Comparison of ENCODE assay signal across 9 mouse cellular contexts in genomic region chr11:101617849-101618248, GRCm38 (mm10). TPM values are rescaled to one million over a fixed set of nuclear protein-coding genes. Genes with fewer than 3 reads are reported as not detected.
DNase-seq lines count a peak whose midpoint lies in the region; ATAC-seq and TF ChIP-seq lines count a peak whose summit lies in the region.
"Had no signal": no experiment of that assay in that cellular context is flagged by ENCODE, and none has a peak within 500 bp of the region (broad histone marks: within the 10 kb centered on the region; RNA-seq: fewer than 3 reads in every experiment).

No protein-coding gene starts in this region.

- DNase-seq in heart, adult 9 months (ENCODE audit: low spot score in 2 of 2), result no peak
- DNase-seq in ES-E14 (ENCODE audit: low read depth, low spot score), result peak; percentile 83
- peak; percentile 65 for DNase-seq in kidney, postnatal 10 days
- DNase-seq in mesoderm, embryonic 11.5 days (ENCODE audit: low read depth, low spot score), result peak; percentile 76
- DNase-seq in thymus, postnatal 10 days (ENCODE audit: low spot score in 2 of 2), result peak; percentile 11 to 37
- DNase-seq in layer of hippocampus, adult 8-10 months (ENCODE audit: low spot score in 2 of 2), result no peak

- H3K4me1 ChIP-seq in heart, embryonic 12.5 days (replicated peaks), result peaks cover 21% of the 10 kb centered on the region
- H3K4me1 ChIP-seq in ES-E14 (ENCODE audit: control insufficient read depth in 2 of 2, insufficient read depth in 2 of 2, low read length in 2 of 2, poor library complexity in 1 of 2), result peaks cover 4 to 17% of the 10 kb centered on the region in 2 experiments; a peak in 3 of 4 replicates
- H3K4me1 ChIP-seq in embryonic facial prominence, embryonic 12.5 days, result peaks cover 9% of the 10 kb centered on the region

- no peak for ATAC-seq in heart, embryonic 12.5 days (ENCODE audit: insufficient number of reproducible peaks, low FRiP score)
- ATAC-seq in embryonic facial prominence, embryonic 12.5 days (ENCODE audit: insufficient number of reproducible peaks, insufficient read depth, low FRiP score, low TSS enrichment), result no peak

- H3K9me3 ChIP-seq in heart, embryonic 12.5 days (replicated peaks), result no peaks in the 10 kb centered on the region
- 0 out of 2 replicates have a peak, but pooled peaks cover 5% of the 10 kb centered on the region for H3K9me3 ChIP-seq in ES-E14 (ENCODE audit: control insufficient read depth, insufficient read depth, low read depth, low read length)
- H3K9me3 ChIP-seq in embryonic facial prominence, embryonic 12.5 days, result no peaks in the 10 kb centered on the region

- 13% methylated on average over 8 of the region's 8 CpGs for WGBS in heart, embryonic 12.5 days
- 7% methylated on average over 8 of the region's 8 CpGs for WGBS in embryonic facial prominence, embryonic 12.5 days

- H3K27me3 ChIP-seq in heart, embryonic 12.5 days (replicated peaks), result 0 out of 2 replicates have a peak, but pooled peaks cover 6% of the 10 kb centered on the region
- no peaks in the 10 kb centered on the region for H3K27me3 ChIP-seq in embryonic facial prominence, embryonic 12.5 days

- no peak overlapping the region for H3K9ac ChIP-seq in heart, embryonic 12.5 days
- H3K9ac ChIP-seq in ES-E14 (ENCODE audit: insufficient read depth, low read depth, low read length, poor library complexity, severe bottlenecking), result no peak overlapping the region
- H3K9ac ChIP-seq in embryonic facial prominence, embryonic 12.5 days, result no peak overlapping the region

- no peaks in the 10 kb centered on the region for H3K36me3 ChIP-seq in heart, embryonic 12.5 days
- H3K36me3 ChIP-seq in ES-E14 (ENCODE audit: control insufficient read depth, insufficient read depth, low read length, poor library complexity, severe bottlenecking), result peaks cover under 1% of the 10 kb centered on the region; the same call in 1 of the 2 replicates
- H3K36me3 ChIP-seq in embryonic facial prominence, embryonic 12.5 days, result no peaks in the 10 kb centered on the region

- no peak overlapping the region for H3K27ac ChIP-seq in heart, embryonic 12.5 days (ENCODE audit: poor library complexity, severe bottlenecking)
- H3K27ac ChIP-seq in ES-E14 (ENCODE audit: insufficient read depth, low read depth, low read length, poor library complexity, severe bottlenecking), result no peak overlapping the region; the same call in 1 of the 2 replicates
- H3K27ac ChIP-seq in embryonic facial prominence, embryonic 12.5 days, result no peak overlapping the region

- in situ Hi-C loops in ES-E14 (cut with MboI; ENCODE audit: low sequenced_read_pairs in 2 of 2, unreplicated experiment in 2 of 2), result no loop called here

- peak overlapping the region; percentile 11 for H3K4me2 ChIP-seq in heart, embryonic 12.5 days
- peak overlapping the region; percentile 34 for H3K4me2 ChIP-seq in embryonic facial prominence, embryonic 12.5 days (replicated peaks)

- H3K4me3 ChIP-seq in heart, embryonic 12.5 days, result no peak overlapping the region
- no peak overlapping the region for H3K4me3 ChIP-seq in ES-E14 (ENCODE audit: insufficient read depth in 1 of 2, low read depth in 1 of 2, low read length in 2 of 2, poor library complexity in 1 of 2, severe bottlenecking in 1 of 2)
- H3K4me3 ChIP-seq in embryonic facial prominence, embryonic 12.5 days, result 0 out of 2 replicates have a peak overlapping the region, but pooled peaks have one; percentile 3

TF ChIP-seq in ES-E14, 5 proteins besides CTCF, POLR2A, EP300 and RAD21:
- TF ChIP-seq HCFC1 (IDR thresholded peaks at IDR 0.05; ENCODE audit: borderline replicate concordance, insufficient read depth, low read length), result no peak
- no peak for TF ChIP-seq ZC3H11A (IDR thresholded peaks at IDR 0.05; ENCODE audit: borderline replicate concordance, low read depth, low read length)
- TF ChIP-seq CHD2 (IDR thresholded peaks at IDR 0.05; ENCODE audit: low read depth, low read length), result no peak
- no peak for TF ChIP-seq MAFK (IDR thresholded peaks at IDR 0.05; ENCODE audit: insufficient read depth, low read depth, low read length)
- TF ChIP-seq ZNF384 (IDR thresholded peaks at IDR 0.05; ENCODE audit: low read depth, low read length), result no peak

RNA-seq across cellular contexts. Expression of gene Rdm1, which starts 9.1 kb away (rescaled TPM):
- polyA plus RNA-seq in heart, embryonic 12.5 days (2016; fragmentation: Nextera tagmentation; extraction: Ambion mirVana), result 28.3 and 36.2 TPM in 2 replicates
- total RNA-seq in ES-E14 (2012; rRNA removed), result 81.1 and 99.0 TPM in 2 replicates
- polyA plus RNA-seq in embryonic facial prominence, embryonic 12.5 days (2016; fragmentation: Nextera tagmentation; extraction: Ambion mirVana), result 44.1 and 51.1 TPM in 2 replicates
- 10 to 100 TPM in 3 of 4 experiments, 1 to 10 TPM in 1; 9.3 to 16.1 (median 11.0) TPM for total RNA-seq in layer of hippocampus, adult 8-10 months (2022)

RNA-seq across cellular contexts. Expression of gene Gm11634, which starts 18.8 kb away (rescaled TPM):
- not detected in 2 replicates for polyA plus RNA-seq in heart, embryonic 12.5 days (2016; fragmentation: Nextera tagmentation; extraction: Ambion mirVana)
- not detected in 2 replicates for total RNA-seq in ES-E14 (2012; rRNA removed)
- polyA plus RNA-seq in embryonic facial prominence, embryonic 12.5 days (2016; fragmentation: Nextera tagmentation; extraction: Ambion mirVana), result not detected in 2 replicates
- total RNA-seq in layer of hippocampus, adult 8-10 months (2022), result not detected
- total RNA-seq: layer of hippocampus, adult 18-20 months had no signal

RNA-seq across cellular contexts. Expression of gene Tmem106a, which starts 35.8 kb away (rescaled TPM):
- polyA plus RNA-seq in heart, embryonic 12.5 days (2016; fragmentation: Nextera tagmentation; extraction: Ambion mirVana), result 4.0 and 4.5 TPM in 2 replicates
- total RNA-seq in ES-E14 (2012; rRNA removed), result 5.8 and 7.0 TPM in 2 replicates
- polyA plus RNA-seq in embryonic facial prominence, embryonic 12.5 days (2016; fragmentation: Nextera tagmentation; extraction: Ambion mirVana), result 2.4 and 2.9 TPM in 2 replicates
- total RNA-seq in layer of hippocampus, adult 8-10 months (2022), result 1 to 10 TPM; 1.6 to 4.4 (median 3.3) TPM

RNA-seq across cellular contexts. Expression of gene Arl4d, which starts 47.5 kb away (rescaled TPM):
- polyA plus RNA-seq in heart, embryonic 12.5 days (2016; fragmentation: Nextera tagmentation; extraction: Ambion mirVana), result 10.0 and 10.3 TPM in 2 replicates
- total RNA-seq in ES-E14 (2012; rRNA removed), result 11.2 and 13.8 TPM in 2 replicates
- 3.9 and 5.2 TPM in 2 replicates for polyA plus RNA-seq in embryonic facial prominence, embryonic 12.5 days (2016; fragmentation: Nextera tagmentation; extraction: Ambion mirVana)
- 10 to 100 TPM; 11.8 to 21.0 (median 17.4) TPM for total RNA-seq in layer of hippocampus, adult 8-10 months (2022)

Comparison
In these comparisons a context has a peak if more than half of its experiments do, and no peak if none do; other contexts are left out.
1. DNase-seq: peak in ES-E14 (single experiment), kidney, postnatal 10 days (single experiment), mesoderm, embryonic 11.5 days (single experiment) and thymus, postnatal 10 days (2 of 2); none in heart, adult 9 months (0 of 2) and layer of hippocampus, adult 8-10 months (0 of 2).